9 mouse cellular contexts compared by ENCODE assay signal in the genomic region with DNA sequence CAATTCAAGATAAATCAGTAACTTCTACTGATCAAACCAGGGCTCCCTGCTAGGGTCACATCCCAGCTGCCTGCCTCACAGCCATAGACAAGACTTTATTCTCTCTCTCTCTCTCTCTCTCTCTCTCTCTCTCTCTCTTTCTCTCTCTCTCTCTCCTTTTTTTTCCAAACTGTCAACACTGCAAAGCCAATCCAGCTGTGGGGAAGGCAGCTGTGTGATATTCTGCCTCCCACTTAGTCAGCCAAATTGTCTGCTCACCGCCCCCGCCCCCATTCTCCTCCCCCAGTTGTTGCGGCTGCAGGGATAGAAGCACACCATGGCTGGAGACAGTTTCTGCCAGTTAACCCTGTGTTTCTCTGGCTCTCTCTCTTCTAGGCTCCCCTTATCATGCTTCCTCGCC.
A peak's percentile ranks its signal among the peaks of the same experiment; 100 is the strongest.
DNase-seq lines count a peak whose midpoint lies in the region; ATAC-seq lines count a peak whose summit lies in the region.
"Had no signal": no experiment of that assay in that cellular context is flagged by ENCODE, and none has a peak within 500 bp of the region (broad histone marks: within the 10 kb centered on the region; RNA-seq: fewer than 3 reads in every experiment).

No protein-coding gene starts in this region.

- H3K4me1 ChIP-seq in limb, embryonic 13.5 days: peaks cover 12% of the 10 kb centered on the region

- H3K9me3 ChIP-seq in limb, embryonic 13.5 days: no peaks in the 10 kb centered on the region

- H3K36me3 ChIP-seq in limb, embryonic 13.5 days: no peaks in the 10 kb centered on the region

- peak; percentile 16 to 22 for DNase-seq in frontal cortex, postnatal 10 days (ENCODE audit: low spot score in 2 of 2)
- no peak for DNase-seq in frontal cortex, postnatal 14 days (ENCODE audit: low spot score in 2 of 2)
- peak; percentile 75 for DNase-seq in NIH3T3 (ENCODE audit: low read depth)
- DNase-seq in gastrocnemius, postnatal 25 days: peak; percentile 71
- peak; percentile 23 for DNase-seq in retina, postnatal 1 day
- no peak for DNase-seq in layer of hippocampus, adult 18-20 months (ENCODE audit: low spot score in 2 of 2)
- no peak for DNase-seq in spleen, adult 12 weeks (ENCODE audit: low spot score)

- H3K4me3 ChIP-seq in limb, embryonic 13.5 days: no peak overlapping the region

- WGBS in limb, embryonic 13.5 days: 12% methylated on average over 4 of the region's 4 CpGs

- no peak overlapping the region for H3K9ac ChIP-seq in limb, embryonic 13.5 days

- H3K4me2 ChIP-seq in limb, embryonic 13.5 days (replicated peaks): no peak overlapping the region

- H3K27me3 ChIP-seq in limb, embryonic 13.5 days: no peaks in the 10 kb centered on the region

- peak; percentile 57; the same call in 1 of the 2 replicates for ATAC-seq in limb, embryonic 13.5 days (ENCODE audit: low FRiP score, low read depth)

- no peak overlapping the region for H3K27ac ChIP-seq in limb, embryonic 13.5 days
- H3K27ac ChIP-seq: macrophage had no signal

Comparison
In these comparisons a context has a peak if more than half of its experiments do, and no peak if none do; other contexts are left out.
1. DNase-seq: peak in frontal cortex, postnatal 10 days (2 of 2), NIH3T3 (single experiment), gastrocnemius, postnatal 25 days (single experiment) and retina, postnatal 1 day (single experiment); none in frontal cortex, postnatal 14 days (0 of 2), layer of hippocampus, adult 18-20 months (0 of 2) and spleen, adult 12 weeks (single experiment).